Mouse (Mus musculus) stomach, embryonic 14.5 days (tissue): ENCODE data around the gene Ubac2. TPM values are rescaled to one million over a fixed set of nuclear protein-coding genes. Genes with fewer than 3 reads are reported as not detected.
A peak's percentile ranks its signal among the peaks of the same experiment; 100 is the strongest.

Source experiments
- ATAC-seq: fragments of 200-750 bp; cut with Nextera tagmentation; 2 replicates; pipeline ENCODE4 v1.8.0; 2017; ENCODE audit warnings: low read depth, moderate TSS enrichment; ENCODE audit not compliant: insufficient number of reproducible peaks, insufficient read depth, low FRiP score
- H3K27ac ChIP-seq: fragments of 300-500 bp; sonication (generic); 2 replicates; pipeline ENCODE4 v1.5.1; 2014; ENCODE audit warnings: mild to moderate bottlenecking, low read length, moderate library complexity, mixed read lengths
- H3K27me3 ChIP-seq: fragments of 300-500 bp; sonication (generic); 2 replicates; pipeline ENCODE4 v1.6.1; 2014; ENCODE audit warnings: low read length, control low read depth, mixed read lengths; ENCODE audit not compliant: control insufficient read depth, insufficient read depth
- H3K36me3 ChIP-seq: fragments of 300-500 bp; sonication (generic); 2 replicates; pipeline ENCODE4 v1.6.1; 2014; ENCODE audit warnings: mild to moderate bottlenecking, control low read depth, low read length, moderate library complexity, mixed read lengths; ENCODE audit not compliant: control insufficient read depth, insufficient read depth
- H3K4me1 ChIP-seq: fragments of 300-500 bp; sonication (generic); 2 replicates; pipeline ENCODE4 v1.6.1; 2014; ENCODE audit warnings: low read length, control low read depth, mixed read lengths; ENCODE audit not compliant: control insufficient read depth, insufficient read depth
- H3K4me2 ChIP-seq: fragments of 300-500 bp; sonication (generic); replicated peaks from 2 replicates; pipeline ENCODE4 v1.6.1; 2014; ENCODE audit warnings: low read depth, low read length, control low read depth
- H3K4me3 ChIP-seq: fragments of 300-500 bp; sonication (generic); 2 replicates; pipeline ENCODE4 v1.5.1; 2014; ENCODE audit warnings: low read depth, low read length, control low read depth
- H3K9ac ChIP-seq: fragments of 300-500 bp; sonication (generic); replicated peaks from 2 replicates; pipeline ENCODE4 v1.6.1; 2014; ENCODE audit warnings: low read depth, mild to moderate bottlenecking, control low read depth, low read length, moderate library complexity, mixed read lengths
- H3K9me3 ChIP-seq: fragments of 300-500 bp; sonication (generic); 2 replicates; pipeline ENCODE4 v1.6.1; 2016; ENCODE audit warnings: low read depth, low read length, control low read depth; ENCODE audit not compliant: control insufficient read depth
- WGBS: fragments of 180-500 bp; shearing (Covaris S2); extraction: QIAGEN DNeasy Blood & Tissue Kit; methylation state at CpG from one replicate; pipeline ENCODE4 v1.1.7; 2014; 5-methylcytosine and 5-hydroxymethylcytosine counted together
- polyA plus RNA-seq: library from polyadenylated mRNA; unstranded; fragments of >200 nt; fragmentation: Nextera tagmentation; extraction: Ambion mirVana; gene quantifications from 2 replicates; pipeline ENCODE4 v1.2.1, GENCODE M21; 2014

Gene Ubac2
- polyA plus RNA-seq, 1 experiment from 2014 or later, result 67.7 TPM

GRCm38 (mm10) chr14:121878859-121879206 lies 413 bp downstream of the Ubac2 start:
- Histone ChIP-seq H3K4me1 (peaks cover 12% of the 10 kb centered on the region; the same call in 1 of the 2 replicates), H3K27ac (no peak overlapping the region; the same call in 1 of the 2 replicates), H3K36me3 (no peaks in the 10 kb centered on the region), H3K4me3 (peak overlapping the region; percentile 67), H3K27me3 (no peaks in the 10 kb centered on the region), H3K9ac (peak overlapping the region; percentile 71), H3K4me2 (peak overlapping the region; percentile 77), H3K9me3 (no peaks in the 10 kb centered on the region)
- ATAC-seq, result peak; percentile 39; the same call in 1 of the 2 replicates
- WGBS, result under 1% methylated on average over 23 of the region's 27 CpGs

GRCm38 (mm10) chr14:121879266-121879840 lies 933 bp downstream of the Ubac2 start:
- peak overlapping the region; percentile 67 for H3K4me3 ChIP-seq
- no peaks in the 10 kb centered on the region for H3K36me3 ChIP-seq
- H3K27me3 ChIP-seq, result no peaks in the 10 kb centered on the region
- H3K4me1 ChIP-seq, result peaks cover 17% of the 10 kb centered on the region; the same call in 1 of the 2 replicates
- ATAC-seq, result no peak
- no peaks in the 10 kb centered on the region for H3K9me3 ChIP-seq
- 9% methylated on average over 16 of the region's 16 CpGs for WGBS
- H3K27ac ChIP-seq, result no peak overlapping the region; the same call in 1 of the 2 replicates
- peak overlapping the region; percentile 71 for H3K9ac ChIP-seq
- peak overlapping the region; percentile 77 for H3K4me2 ChIP-seq

- no peak overlapping the region for H3K4me2 ChIP-seq
- WGBS, result 79% methylated on average over 7 of the region's 7 CpGs
- no peak overlapping the region for H3K4me3 ChIP-seq
- ATAC-seq, result no peak
- no peak overlapping the region for H3K9ac ChIP-seq
- no peaks in the 10 kb centered on the region for H3K27me3 ChIP-seq
- no peak overlapping the region for H3K27ac ChIP-seq
- H3K9me3 ChIP-seq, result no peaks in the 10 kb centered on the region
- no peaks in the 10 kb centered on the region for H3K36me3 ChIP-seq
- peaks cover 20% of the 10 kb centered on the region; the same call in 1 of the 2 replicates for H3K4me1 ChIP-seq
Measured at GRCm38 (mm10) chr14:121881211-121881610, 2.8 kb downstream of the Ubac2 start.

- WGBS, result 31% methylated on average over 6 of the region's 6 CpGs
- Histone ChIP-seq H3K36me3 (no peaks in the 10 kb centered on the region), H3K27ac (no peak overlapping the region; the same call in 1 of the 2 replicates), H3K9me3 (no peaks in the 10 kb centered on the region), H3K9ac (no peak overlapping the region), H3K27me3 (no peaks in the 10 kb centered on the region), H3K4me1 (peaks cover 22% of the 10 kb centered on the region; the same call in 1 of the 2 replicates), H3K4me2 (no peak overlapping the region), H3K4me3 (no peak overlapping the region)
- ATAC-seq, result no peak
Measured at GRCm38 (mm10) chr14:121884150-121884797, 5.9 kb downstream of the Ubac2 start.

GRCm38 (mm10) chr14:121893747-121894146 lies 15.3 kb downstream of the Ubac2 start:
- Histone ChIP-seq H3K9ac (no peak overlapping the region), H3K4me1 (peaks cover 7% of the 10 kb centered on the region; the same call in 1 of the 2 replicates), H3K4me3 (no peak overlapping the region), H3K4me2 (no peak overlapping the region), H3K27me3 (no peaks in the 10 kb centered on the region), H3K27ac (no peak overlapping the region), H3K36me3 (no peaks in the 10 kb centered on the region), H3K9me3 (no peaks in the 10 kb centered on the region)
- 61% methylated on average over 6 of the region's 6 CpGs for WGBS
- no peak for ATAC-seq

GRCm38 (mm10) chr14:121894511-121895135 lies 16.2 kb downstream of the Ubac2 start:
- Histone ChIP-seq H3K27ac (no peak overlapping the region), H3K4me2 (no peak overlapping the region), H3K9ac (no peak overlapping the region), H3K4me3 (no peak overlapping the region), H3K36me3 (no peaks in the 10 kb centered on the region), H3K27me3 (no peaks in the 10 kb centered on the region), H3K4me1 (peaks cover 7% of the 10 kb centered on the region; the same call in 1 of the 2 replicates), H3K9me3 (no peaks in the 10 kb centered on the region)
- WGBS, result 67% methylated on average over 5 of the region's 5 CpGs
- ATAC-seq, result no peak

- no peaks in the 10 kb centered on the region for H3K9me3 ChIP-seq
- no peak overlapping the region for H3K4me3 ChIP-seq
- H3K27me3 ChIP-seq, result no peaks in the 10 kb centered on the region
- H3K4me1 ChIP-seq, result peaks cover 7% of the 10 kb centered on the region; the same call in 1 of the 2 replicates
- ATAC-seq, result no peak
- no peak overlapping the region for H3K27ac ChIP-seq
- 88% methylated on average over 4 of the region's 4 CpGs for WGBS
- no peak overlapping the region for H3K4me2 ChIP-seq
- no peak overlapping the region for H3K9ac ChIP-seq
- H3K36me3 ChIP-seq, result no peaks in the 10 kb centered on the region
Measured at GRCm38 (mm10) chr14:121895316-121895715, 16.9 kb downstream of the Ubac2 start.

GRCm38 (mm10) chr14:121896126-121897090 lies 18.0 kb downstream of the Ubac2 start:
- Histone ChIP-seq H3K27ac (no peak overlapping the region), H3K9ac (no peak overlapping the region), H3K4me1 (peaks cover 7% of the 10 kb centered on the region; the same call in 1 of the 2 replicates), H3K4me2 (no peak overlapping the region), H3K4me3 (no peak overlapping the region), H3K9me3 (no peaks in the 10 kb centered on the region), H3K36me3 (no peaks in the 10 kb centered on the region; the same call in 1 of the 2 replicates), H3K27me3 (no peaks in the 10 kb centered on the region)
- no peak for ATAC-seq
- 45% methylated on average over 6 of the region's 6 CpGs for WGBS
